Mouse (Mus musculus) spleen, postnatal 36 days (tissue): ENCODE measurements around the gene Gimap4.

Source experiments
- DNase-seq, 2 experiments: peaks; one replicate each; pipeline ENCODE4 v3.0.0; 2022; ENCODE audit warnings: low spot score in 2 of 2, mixed read lengths in 1 of 2

Gimap4 gene

DNA sequence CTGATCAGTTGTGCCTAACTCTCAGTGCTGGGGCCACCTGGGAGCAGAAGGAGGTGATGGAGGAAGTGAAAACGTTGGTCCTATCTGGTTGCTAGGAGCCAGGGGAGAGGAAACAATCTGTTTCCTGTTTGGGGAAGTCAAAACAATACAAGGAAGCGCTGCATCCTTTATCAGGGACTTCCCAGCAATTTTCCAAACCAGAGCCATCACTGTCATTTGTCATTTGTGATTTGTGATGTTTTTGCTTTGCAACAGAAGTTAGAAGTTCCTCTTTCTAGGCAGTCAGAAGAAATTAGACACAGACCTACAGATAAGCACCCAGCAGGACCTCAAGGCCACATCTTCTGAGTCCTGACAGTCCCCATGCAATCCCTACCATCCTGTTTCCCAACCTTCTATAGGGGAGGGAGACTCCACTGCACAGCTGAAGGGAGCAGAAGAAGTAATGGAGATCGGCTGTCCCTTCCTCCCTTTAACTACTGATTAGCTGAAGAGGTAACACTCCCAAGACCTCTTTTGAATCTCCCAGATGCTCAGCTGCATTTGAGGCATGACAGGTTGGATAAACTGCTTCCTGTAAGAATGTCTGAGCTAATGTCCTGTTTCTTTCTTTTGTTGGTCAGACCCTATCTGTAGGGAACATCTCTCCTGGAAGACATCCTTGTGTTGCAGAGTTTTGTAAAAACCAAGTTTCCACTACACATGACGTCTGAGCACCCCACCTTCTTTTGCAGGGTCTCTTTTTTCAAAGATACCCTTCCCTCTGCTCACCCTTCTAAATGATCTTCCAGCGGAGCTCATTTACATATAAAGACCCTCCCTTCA lies 16.1 kb downstream of the Gimap4 start:
- peak; percentile 82 to 84 for DNase-seq

DNA sequence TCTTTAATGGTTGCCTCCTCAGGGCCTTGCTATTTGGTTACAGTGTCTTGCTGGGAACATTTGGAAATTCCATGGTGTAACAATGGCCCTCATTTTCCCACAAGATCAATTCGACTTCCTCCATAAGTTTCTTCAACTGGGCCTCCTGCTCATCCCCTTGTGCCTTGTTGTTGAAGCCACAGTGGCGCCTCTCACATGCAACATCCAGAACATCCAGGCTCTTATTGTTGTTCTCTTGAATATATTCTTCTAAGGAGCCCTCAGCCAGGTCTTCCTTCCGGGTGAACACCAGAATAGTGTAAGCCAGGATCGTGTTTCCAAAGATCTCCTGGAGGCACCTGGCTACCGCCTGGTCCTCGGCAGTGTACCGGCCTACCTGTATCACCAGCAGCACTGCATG lies 17.8 kb downstream of the Gimap4 start:
- no peak for DNase-seq

DNA sequence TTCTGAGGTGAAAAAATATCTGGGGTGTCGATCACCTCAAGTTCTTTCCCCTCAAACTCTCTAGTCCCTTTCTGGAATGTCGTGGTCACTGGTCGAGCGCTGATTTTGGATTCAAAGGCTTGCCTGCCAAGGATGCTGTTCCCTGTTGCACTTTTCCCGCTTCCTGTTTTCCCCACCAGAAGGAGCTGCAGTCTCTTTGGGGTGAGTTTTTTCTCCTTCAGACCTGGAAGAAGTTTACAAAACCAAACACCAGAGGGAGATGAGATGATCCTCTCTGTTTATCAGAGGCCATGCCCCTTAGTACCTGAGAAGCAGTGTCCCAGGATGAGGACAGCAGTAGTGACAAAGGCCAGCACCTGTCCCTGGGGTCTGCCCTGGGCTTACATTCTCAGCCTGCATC lies 18.3 kb downstream of the Gimap4 start:
- DNase-seq = no peak

DNA sequence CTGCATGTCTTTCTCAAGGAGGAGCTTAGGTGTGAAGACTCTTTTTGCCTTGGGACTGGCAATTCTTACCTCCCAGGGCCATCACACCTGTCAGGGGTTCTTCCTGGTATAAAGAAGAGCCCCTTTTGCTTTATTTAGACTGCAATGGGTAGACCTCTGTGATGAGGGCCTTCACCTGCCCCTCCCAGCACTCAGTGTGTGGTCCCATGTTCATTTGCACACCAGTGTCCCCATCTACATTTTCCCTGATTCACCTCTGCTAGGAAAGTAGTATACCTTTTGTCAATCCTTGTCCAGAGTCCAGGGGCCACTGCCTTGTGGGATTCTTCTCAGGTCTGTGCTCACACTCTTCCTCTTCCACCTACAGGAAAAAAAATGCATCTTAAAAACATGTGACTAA lies 19.8 kb downstream of the Gimap4 start:
- no peak for DNase-seq

DNA sequence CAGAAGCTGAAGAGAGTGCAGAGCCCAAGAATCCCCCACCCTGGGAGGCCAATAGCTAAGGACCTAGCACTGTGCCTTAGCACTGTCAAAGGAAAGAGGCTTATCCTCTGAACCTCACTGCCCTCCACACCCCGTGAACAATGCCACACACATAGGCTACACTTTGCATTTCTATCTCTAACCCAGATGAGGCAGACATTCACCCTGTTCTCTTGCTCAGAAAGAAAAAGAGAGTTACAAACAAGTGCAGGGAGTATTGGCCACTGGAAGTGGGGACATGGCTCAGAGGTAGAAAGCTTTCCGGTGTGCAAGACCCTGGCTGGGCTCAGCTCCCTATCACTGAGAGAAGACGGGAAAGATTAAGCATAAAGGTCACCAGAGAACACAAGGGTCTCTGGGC lies 21.8 kb downstream of the Gimap4 start:
- no peak for DNase-seq

DNA sequence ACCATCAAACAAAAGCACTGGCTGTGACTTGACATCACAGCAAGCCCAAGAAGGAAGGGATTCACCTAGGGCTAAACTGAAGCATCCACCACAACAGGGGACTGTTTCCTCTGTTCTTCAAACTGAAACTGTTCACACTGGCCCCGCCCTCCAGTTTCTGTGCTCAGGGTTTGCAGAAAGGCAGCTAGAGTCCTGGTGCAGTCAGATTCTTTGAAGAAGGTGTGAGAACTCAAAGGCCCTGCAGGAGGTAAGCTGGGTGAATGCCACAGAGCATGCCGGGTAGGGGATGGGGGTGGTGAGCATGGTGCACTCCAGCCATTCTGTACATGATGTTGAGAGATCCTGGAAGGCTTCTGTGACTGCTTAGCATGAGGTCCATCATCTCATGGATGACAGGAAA lies 34.1 kb downstream of the Gimap4 start, which contains the start of the genes Gm28053 and Gimap7:
Gene Gm28053, plus strand, starts transcription at position 153 of the 400 bp plus-strand sequence.
Gene Gimap7, plus strand, starts transcription at position 167 of the 400 bp plus-strand sequence.
- peak; percentile 81 to 85 for DNase-seq

DNA sequence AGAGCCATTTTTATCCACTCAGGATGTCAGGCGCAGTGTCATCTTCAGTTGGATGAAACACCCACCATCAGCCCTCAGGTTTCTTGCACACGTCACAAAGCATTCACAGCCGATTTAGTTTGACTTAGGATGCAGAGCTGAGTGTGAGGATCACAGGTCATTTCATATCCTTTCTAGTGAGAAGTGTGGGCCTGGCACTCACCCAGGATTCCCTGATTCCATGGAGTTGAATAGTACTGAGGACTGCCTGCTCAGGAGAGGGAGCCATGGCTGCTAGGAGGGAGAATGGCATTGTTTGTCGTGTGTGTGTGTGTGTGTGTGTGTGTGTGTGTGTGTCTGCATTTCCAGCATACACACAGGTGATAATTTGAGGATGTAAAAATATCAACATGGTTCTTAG lies 36.0 kb downstream of the Gimap4 start:
- no peak for DNase-seq

DNA sequence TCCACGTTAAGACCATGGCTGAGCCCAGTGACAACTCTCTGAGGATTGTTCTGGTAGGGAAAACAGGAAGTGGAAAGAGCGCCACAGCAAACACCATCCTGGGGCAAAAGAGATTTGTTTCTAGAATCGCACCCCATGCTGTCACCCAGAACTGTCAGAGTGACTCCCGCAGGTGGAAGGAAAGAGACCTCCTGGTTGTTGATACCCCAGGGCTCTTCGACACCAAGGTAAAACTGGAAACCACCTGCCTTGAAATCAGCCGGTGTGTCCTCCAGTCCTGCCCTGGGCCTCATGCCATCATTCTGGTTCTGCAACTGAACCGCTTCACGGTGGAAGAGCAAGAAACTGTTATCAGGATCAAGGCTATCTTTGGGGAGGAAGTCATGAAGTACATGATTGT lies 39.1 kb downstream of the Gimap4 start:
- DNase-seq = no peak

DNA sequence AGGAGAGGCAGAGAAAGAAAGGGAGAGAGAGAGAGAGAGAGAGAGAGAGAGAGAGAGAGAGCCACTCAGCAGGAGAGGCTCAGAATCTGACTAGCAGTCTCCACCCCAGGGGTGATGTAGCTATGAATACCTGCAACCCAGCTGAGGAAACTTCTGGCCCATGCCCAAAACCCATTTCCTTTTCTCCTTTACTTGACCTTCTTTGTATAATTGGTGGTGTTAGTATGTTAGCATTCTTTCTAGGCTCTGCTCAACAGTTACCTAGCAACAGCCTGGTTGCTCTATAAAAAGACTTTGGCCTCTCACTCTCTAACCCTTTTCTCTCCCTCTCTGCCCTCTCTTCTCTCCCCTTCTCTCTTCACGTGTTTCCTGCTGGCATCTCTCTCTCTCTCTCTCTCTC lies 41.1 kb downstream of the Gimap4 start:
- DNase-seq = peak; percentile 88 to 90

DNA sequence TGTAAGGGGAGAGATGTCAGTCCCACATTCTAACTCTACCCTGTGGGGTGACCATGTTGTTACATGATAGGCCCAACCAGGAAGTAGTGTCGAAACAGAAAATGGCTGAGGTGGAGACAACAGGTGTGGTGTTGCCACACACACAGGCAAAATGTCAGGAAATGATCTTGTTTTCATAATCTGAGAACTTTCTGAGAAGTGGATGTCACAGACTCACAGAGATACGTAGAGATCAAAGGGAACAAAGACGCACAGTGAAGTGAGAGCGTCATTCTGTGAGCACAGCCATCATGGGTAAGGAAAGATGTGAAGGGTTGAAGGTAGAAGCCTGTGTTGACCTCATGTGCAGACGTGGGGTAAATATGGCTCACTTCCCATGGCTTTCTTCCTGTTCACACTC lies 43.4 kb downstream of the Gimap4 start:
- DNase-seq = no peak

DNA sequence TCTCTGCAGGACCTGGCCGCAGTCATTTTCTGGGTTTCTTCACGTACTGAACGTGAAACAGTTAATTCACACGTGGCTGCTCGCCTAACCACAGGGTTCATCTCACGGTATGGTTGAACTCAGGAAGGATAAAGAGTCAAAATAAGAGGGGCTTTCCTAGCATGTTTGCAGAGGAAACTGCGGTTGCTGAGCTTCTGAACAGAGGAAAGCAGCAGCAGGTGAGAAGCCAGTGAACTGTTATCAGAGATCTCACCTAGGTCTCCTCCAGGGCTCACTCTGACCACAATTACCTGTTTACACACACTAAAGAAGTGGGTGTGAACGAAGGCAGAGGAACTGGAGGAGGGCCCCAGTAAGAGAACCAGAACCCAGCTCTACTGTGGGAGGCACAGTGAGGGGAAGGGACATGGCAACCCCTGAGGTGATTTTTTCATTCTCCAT lies 48.5 kb downstream of the Gimap4 start:
- DNase-seq = peak; percentile 92 to 93

DNA sequence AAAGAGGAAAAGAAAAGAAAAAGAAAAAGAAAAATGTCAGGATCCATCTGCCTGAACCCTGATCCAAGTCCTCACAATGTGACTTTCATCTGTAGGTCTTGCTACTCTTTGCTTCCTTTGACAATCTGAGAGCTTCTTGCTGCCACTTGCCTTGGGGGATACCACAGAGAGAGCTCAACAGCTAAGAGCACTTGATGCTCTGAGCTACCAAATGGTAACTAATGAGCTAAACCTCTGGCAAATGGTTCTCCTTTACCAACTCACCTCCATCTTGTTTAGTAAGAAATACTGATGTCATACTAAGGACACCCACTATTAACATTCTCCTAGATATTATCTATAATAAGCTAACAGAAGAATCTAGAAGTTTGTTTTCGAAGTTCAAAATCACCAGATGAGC lies 49.3 kb downstream of the Gimap4 start:
- DNase-seq = no peak

DNA sequence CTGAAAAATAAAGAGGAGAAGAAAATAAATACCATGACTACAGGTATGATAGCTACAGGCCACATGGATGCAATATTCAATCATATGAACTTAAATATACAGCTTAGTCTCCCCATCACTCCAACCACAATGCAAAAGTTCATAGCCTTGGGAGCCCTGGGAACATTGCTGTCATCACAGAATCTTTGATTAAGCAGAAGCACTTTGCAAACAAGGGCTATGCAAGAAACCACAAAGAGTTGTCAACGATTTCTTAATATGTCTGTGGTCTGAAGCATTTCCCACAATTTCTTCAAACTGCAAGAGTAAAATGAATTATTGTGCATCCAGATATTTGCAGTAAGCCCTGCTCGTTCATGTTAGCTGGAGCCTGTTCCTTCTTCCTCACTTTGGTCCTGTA lies 52.7 kb downstream of the Gimap4 start:
- DNase-seq = no peak

DNA sequence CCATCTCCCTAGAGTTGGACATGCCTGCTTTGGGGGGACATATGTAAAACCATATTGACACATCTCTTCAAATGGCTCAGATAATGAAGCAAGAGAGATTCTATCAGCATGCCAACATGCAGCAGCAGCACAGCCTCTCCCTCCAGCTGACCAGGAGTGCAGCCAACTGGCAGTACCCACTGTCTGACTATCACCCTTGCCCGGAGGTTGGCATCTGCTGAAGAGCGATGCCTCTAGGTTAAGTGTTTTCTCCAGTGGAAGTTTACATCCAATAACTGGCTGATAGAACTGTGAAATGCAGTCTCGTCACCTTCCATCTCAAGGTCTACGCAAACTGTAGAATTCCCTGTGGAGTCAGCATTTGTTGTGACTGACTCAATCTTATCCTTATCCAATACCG lies 53.3 kb downstream of the Gimap4 start:
- DNase-seq = no peak

DNA sequence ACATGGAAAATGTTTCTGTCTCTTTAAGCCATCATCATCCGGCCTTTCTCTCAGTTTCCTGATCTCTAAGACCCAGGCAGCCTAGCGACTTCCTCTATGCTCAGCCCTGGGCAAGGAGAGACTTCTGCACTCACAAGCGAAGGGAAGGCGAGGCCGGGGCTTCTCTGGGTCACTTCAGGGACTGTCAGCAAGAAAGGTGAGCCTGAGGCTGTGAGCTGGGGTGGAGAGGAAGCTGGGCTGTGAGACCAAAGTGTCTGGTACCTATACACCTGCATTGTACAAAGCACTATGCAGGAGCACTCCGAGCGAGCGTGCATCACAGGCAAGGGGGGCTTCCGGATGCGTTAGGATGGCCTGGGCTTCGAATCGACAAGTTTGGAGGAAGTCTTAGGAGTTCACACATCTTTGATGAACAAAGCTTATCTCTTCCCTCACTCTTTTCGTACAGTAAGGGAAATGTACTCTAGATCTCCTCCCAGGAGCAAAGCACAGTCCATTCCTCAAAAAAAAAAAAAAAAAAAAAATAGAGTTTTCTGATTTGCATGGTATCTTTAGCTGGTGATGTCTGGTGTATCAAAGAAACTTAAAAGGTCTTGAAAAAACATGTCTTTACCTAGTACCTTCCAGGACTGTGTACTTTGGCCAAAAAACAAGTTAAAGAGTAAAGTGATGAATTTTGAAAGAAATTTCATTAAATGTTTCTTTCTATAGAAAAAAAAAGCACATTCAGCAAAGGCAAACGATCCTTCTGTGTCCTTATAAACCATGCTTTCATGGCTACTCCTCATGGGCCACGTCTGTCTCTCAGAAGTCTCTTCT lies 54.8 kb downstream of the Gimap4 start, which contains the start of gene Gimap1:
Gene Gimap1, plus strand, starts transcription at position 94 of the 819 bp plus-strand sequence.
- peak; percentile 84 for DNase-seq

DNA sequence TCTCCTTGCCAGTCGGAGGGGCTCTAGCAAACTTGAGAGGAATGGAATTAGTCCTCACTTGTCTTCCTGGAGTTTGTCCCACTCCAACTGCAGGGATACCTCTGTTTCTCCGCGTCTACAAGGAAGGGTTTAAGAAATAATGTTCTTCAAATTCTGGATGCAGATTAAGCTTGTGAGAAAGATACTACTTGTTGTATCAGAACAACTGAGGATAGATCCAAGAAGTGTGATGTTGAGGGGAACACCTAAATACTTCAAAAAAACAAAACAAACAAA lies 55.4 kb downstream of the Gimap4 start:
- DNase-seq = no peak

DNA sequence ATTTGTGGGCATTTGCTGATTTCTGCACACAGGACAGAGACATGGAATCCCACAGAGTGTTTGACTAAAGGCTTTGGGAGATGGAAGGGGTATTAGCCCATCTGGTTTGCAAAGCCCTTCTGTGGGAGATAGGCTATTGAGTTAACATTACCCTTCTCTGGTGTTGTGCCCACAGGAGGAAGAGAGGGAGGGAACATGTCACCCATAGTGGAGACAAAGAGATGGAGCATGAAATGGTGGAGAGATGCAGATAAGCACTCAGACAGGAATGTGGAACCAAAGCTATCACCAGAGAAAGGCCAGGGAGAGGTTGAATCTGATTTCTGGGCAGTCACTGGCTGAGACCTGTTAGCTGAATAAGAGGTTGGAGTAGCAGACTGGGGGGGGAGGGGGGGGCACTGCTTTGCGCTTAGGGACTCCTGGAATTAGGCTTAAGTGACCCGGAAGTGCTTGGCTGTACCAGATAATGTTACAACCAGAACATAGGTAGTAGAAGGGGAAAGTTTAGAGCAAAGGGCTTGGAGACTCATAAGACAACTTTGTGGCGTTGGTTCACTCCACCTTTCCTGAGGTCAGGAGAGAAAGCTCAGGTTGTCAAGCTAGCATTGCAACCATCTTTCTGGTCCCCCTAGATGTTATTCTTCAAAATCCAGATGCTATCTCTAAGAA lies 56.3 kb downstream of the Gimap4 start:
- DNase-seq = peak in 1 of 2 experiments; percentile 5

DNA sequence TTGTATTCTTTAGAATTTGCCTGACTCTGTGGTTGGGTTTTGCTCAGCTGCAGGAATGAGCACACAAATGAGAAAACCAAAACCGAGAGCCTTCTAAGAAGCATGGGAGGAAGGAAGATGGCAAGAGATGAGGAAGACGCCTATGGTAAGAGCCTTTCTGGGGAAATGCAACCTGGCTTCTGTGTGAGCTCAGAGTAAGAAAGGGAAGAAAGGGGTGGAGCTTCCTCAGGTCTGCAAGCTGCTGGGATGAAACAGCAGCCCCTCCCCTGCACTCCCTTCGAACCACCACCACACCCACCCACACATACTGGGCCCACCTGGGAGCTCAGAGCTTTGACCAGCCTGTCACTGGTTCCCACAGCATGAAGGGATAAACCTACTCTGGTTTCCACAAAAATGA lies 56.9 kb downstream of the Gimap4 start:
- peak; percentile 55 for DNase-seq
